Mouse (Mus musculus) forebrain, postnatal 0 days (tissue): ENCODE measurements around the gene Vps4a. TPM values are rescaled to one million over a fixed set of nuclear protein-coding genes. Genes with fewer than 3 reads are reported as not detected.
A peak's percentile ranks its signal among the peaks of the same experiment; 100 is the strongest.
"Not testable (repeated sequence)": the region's sequence is repeated elsewhere in the genome, so short reads cannot be mapped to it uniquely, and the experiment has no call there.

Source experiments
- ATAC-seq: fragments of 200-750 bp; cut with Nextera tagmentation; 2 replicates; pipeline ENCODE4 v1.8.0; 2017; ENCODE audit warnings: mild to moderate bottlenecking, moderate library complexity
- DNase-seq: peaks from one replicate; pipeline ENCODE4 v3.0.0-alpha.2; 2015
- H3K27ac ChIP-seq: fragments of 300-500 bp; sonication (generic); 2 replicates; pipeline ENCODE4 v1.5.1; 2014; ENCODE audit warnings: low read depth, mild to moderate bottlenecking, antibody characterized with exemption, low read length, moderate library complexity, mixed read lengths
- H3K27me3 ChIP-seq: fragments of 300-500 bp; sonication (generic); 2 replicates; pipeline ENCODE4 v1.6.1; 2014; ENCODE audit warnings: mild to moderate bottlenecking, low read length, mixed read lengths; ENCODE audit not compliant: insufficient read depth
- H3K36me3 ChIP-seq: fragments of 300-500 bp; sonication (generic); 2 replicates; pipeline ENCODE4 v1.6.1; 2014; ENCODE audit warnings: mild to moderate bottlenecking, moderate library complexity; ENCODE audit not compliant: insufficient read depth
- H3K4me1 ChIP-seq: fragments of 300-500 bp; sonication (generic); 2 replicates; pipeline ENCODE4 v1.6.1; 2014; ENCODE audit warnings: antibody characterized with exemption; ENCODE audit not compliant: insufficient read depth
- H3K4me2 ChIP-seq: fragments of 300-500 bp; sonication (generic); 2 replicates; pipeline ENCODE4 v1.6.1; 2014; ENCODE audit warnings: low read depth, mild to moderate bottlenecking, moderate library complexity
- H3K4me3 ChIP-seq: fragments of 300-500 bp; sonication (generic); 2 replicates; pipeline ENCODE4 v1.5.1; 2014; ENCODE audit warnings: low read depth, low read length, mixed read lengths
- H3K9ac ChIP-seq: fragments of 300-500 bp; sonication (generic); 2 replicates; pipeline ENCODE4 v1.6.1; 2014; ENCODE audit warnings: mild to moderate bottlenecking
- H3K9me3 ChIP-seq: fragments of 300-500 bp; sonication (generic); 2 replicates; pipeline ENCODE4 v1.6.1; 2016; ENCODE audit warnings: low read length
- CTCF ChIP-seq: sonication (generic); IDR thresholded peaks from 2 replicates; pipeline ENCODE4 v1.5.1; 2016; ENCODE audit warnings: antibody characterized with exemption, control low read depth, low read depth
- WGBS: fragments of 180-500 bp; shearing (Covaris S2); extraction: QIAGEN DNeasy Blood & Tissue Kit; methylation state at CpG from one replicate; pipeline ENCODE4 v1.1.7; 2014; 5-methylcytosine and 5-hydroxymethylcytosine counted together
- polyA plus RNA-seq: library from polyadenylated mRNA; unstranded; fragments of >200 nt; fragmentation: Nextera tagmentation; extraction: Ambion mirVana; gene quantifications from 2 replicates; pipeline ENCODE4 v1.2.1, GENCODE M21; 2015
- total RNA-seq: library from RNA; depleted of rRNA; stranded (reverse); fragments of >200 nt; gene quantifications from 2 replicates; pipeline ENCODE4 v1.2.3, GENCODE M21; 2014; rRNA removed

Gene Vps4a
- 142 and 145 TPM in 2 replicates for total RNA-seq
- polyA plus RNA-seq, result 174 TPM in 2 replicates

DNA sequence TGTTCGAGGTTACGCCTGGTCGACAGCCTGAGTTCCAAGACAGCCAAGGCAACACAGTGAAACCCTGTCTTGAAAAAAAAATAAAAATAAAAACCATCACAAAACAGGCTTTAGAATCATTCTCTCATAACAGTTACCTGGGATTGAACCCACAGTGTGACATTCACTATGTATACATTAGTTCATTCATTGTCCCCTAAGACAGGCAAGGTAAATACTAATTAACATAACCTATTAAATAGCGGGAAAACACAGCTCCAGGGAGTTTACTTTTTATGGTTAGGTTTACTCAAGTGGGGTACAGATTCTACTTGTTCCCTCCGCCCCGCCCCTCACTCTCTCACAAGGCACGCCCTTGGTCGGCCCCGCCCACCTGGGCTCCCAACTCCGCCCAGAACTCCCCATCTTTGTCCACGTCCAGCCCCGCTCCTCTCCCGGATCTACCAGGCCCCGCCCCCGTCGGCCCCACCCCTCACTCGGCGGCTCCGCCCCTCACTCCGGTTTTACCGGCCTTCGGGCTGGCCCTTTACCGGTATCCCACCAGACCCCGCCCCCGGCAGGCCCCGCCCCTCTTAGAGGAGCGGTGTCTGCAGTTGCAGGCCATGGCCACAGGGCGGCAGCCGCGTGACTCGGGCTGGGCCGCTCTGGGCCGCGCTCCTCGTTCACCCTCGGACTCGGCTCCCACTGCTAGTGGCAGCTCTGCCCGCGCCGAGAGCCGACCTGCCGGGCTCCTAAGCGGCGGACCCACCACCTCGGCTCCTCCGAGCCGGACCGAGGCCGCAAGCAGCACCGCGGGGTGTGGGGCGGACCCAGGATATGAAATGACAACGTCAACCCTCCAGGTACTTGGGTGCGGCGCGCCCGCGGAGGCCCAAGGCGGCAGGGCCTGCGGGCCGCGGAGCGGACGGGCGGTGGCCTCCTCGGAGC, at the start of gene Vps4a:
Vps4a (plus strand) TSS at position 573 of the 927 bp plus-strand sequence.
- H3K4me1 ChIP-seq, result peaks cover 12% of the 10 kb centered on the region
- peaks cover under 1% of the 10 kb centered on the region; the same call in 1 of the 2 replicates for H3K36me3 ChIP-seq
- 5% methylated on average over 58 of the region's 66 CpGs for WGBS
- H3K27me3 ChIP-seq, result no peaks in the 10 kb centered on the region
- DNase-seq (peak; percentile 96), ATAC-seq (peak; percentile 98)
- peak within 1 kb of the TSS; percentile 74 for H3K4me2 ChIP-seq
- peak within 1 kb of the TSS; percentile 83 for H3K27ac ChIP-seq
- H3K9me3 ChIP-seq, result no peaks in the 10 kb centered on the region
- peak within 1 kb of the TSS; percentile 97 for H3K9ac ChIP-seq
- TF ChIP-seq CTCF, result peak; percentile 90
- H3K4me3 ChIP-seq, result peak within 1 kb of the TSS; percentile 98

DNA sequence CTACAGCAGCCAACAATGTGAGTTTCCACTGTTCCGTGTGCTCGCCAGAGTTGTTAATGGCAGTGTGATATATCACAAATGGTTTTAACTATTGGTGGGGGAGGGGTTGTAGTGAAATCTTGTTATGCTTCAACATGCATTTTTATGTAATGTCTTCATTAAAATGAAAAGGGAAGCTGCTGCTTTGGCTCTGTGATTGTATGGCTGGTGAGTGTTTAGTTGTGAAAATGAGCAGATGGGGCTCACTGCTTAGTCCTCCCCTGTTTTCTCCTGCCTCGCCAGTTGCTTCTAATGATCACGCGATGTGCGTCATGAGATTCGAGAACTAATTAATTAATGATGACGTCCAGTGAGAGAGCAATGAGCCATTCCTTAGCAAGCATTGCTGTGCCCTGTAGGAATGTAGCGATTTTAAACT, 45.6 kb upstream of the Vps4a start:
- WGBS, result 40% methylated on average over 9 of the region's 9 CpGs
- DNase-seq (peak; percentile 65), ATAC-seq (peak; percentile 53; the same call in 1 of the 2 replicates)
- Histone ChIP-seq H3K4me1 (no peaks in the 10 kb centered on the region), H3K4me3 (no peak overlapping the region), H3K9me3 (no peaks in the 10 kb centered on the region), H3K4me2 (no peak overlapping the region), H3K27ac (peak overlapping the region; percentile 23; the same call in 1 of the 2 replicates), H3K27me3 (no peaks in the 10 kb centered on the region; the same call in 1 of the 2 replicates), H3K36me3 (no peaks in the 10 kb centered on the region), H3K9ac (no peak overlapping the region)
- no peak for TF ChIP-seq CTCF

DNA sequence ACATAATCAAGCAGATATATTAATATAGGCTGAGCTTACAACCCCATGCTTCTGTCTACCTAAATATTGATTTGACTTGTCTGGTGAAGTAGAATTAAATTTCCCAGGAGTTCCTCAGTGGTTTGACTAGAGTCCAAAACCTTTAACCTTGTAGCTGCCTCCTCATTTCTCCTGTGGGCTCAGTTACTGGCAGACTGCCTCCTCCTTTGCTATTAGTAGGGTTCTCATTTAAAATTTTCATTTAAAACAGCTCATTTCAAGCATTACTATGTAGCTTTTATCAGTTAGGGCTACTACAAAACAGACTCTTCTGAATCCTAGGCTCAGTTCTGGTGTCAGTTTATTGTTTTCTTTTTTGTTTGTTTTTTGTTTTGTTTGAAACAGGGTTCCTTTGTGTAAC, 45.1 kb upstream of the Vps4a start:
- Histone ChIP-seq H3K27me3 (no peaks in the 10 kb centered on the region; the same call in 1 of the 2 replicates), H3K9ac (no peak overlapping the region), H3K4me2 (no peak overlapping the region), H3K4me3 (no peak overlapping the region), H3K27ac (0 out of 2 replicates have a peak overlapping the region, but pooled peaks have one; percentile 23), H3K4me1 (no peaks in the 10 kb centered on the region), H3K36me3 (no peaks in the 10 kb centered on the region), H3K9me3 (no peaks in the 10 kb centered on the region)
- no peak for DNase-seq
- no peak for ATAC-seq
- TF ChIP-seq CTCF, result no peak

DNA sequence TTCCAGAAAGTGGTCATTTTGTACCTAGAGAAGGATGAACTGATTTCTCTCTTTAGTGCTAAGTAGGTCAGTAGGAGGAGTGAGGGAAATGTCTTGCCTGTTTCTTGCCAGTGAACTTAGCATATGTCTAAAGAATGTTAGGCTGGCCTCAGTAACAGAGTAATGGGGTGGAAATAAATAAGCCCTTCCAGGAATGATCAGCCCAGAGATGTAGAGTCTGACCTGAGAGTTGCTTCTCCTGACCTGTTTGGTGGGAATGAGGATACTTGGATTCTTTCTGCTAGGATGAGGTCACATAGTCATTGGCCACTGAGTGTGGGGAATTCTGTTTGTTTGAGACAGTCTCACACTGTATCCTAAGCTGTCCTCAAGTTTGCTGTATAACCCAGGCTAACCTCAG, 43.5 kb upstream of the Vps4a start:
- H3K4me2 ChIP-seq, result no peak overlapping the region

DNA sequence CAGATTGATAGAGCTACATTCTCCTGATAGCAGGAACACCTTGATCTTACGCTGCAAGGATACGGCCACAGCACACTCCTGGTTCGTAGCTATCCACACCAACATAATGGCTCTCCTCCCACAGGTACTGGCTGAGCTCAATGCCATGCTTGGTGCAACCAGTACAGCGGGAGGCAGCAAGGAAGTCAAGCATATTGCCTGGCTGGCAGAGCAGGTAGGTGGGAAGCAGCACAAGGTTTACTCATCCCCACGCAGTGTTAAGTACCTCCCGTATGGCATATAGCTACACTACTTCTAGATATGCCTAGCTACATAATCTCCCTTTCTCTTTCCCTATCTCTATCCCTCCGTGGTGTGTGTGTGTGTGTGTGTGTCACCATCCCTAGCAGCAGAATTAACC, 39.6 kb upstream of the Vps4a start:
- TF ChIP-seq CTCF, result no peak
- no peak for DNase-seq
- Histone ChIP-seq H3K4me1 (no peaks in the 10 kb centered on the region), H3K36me3 (no peaks in the 10 kb centered on the region), H3K4me2 (no peak overlapping the region), H3K9me3 (no peaks in the 10 kb centered on the region), H3K9ac (no peak overlapping the region), H3K27ac (no peak overlapping the region), H3K27me3 (no peaks in the 10 kb centered on the region), H3K4me3 (no peak overlapping the region)
- 94% methylated on average over 7 of the region's 7 CpGs for WGBS
- ATAC-seq, result no peak

More for the DNA sequence above, 43.5 kb upstream of the Vps4a start:
- Histone ChIP-seq H3K4me3 (no peak overlapping the region), H3K27me3 (no peaks in the 10 kb centered on the region), H3K9ac (no peak overlapping the region), H3K9me3 (no peaks in the 10 kb centered on the region), H3K36me3 (no peaks in the 10 kb centered on the region), H3K4me1 (no peaks in the 10 kb centered on the region), H3K27ac (no peak overlapping the region)
- TF ChIP-seq CTCF, result no peak
- ATAC-seq, result no peak
- DNase-seq, result no peak

DNA sequence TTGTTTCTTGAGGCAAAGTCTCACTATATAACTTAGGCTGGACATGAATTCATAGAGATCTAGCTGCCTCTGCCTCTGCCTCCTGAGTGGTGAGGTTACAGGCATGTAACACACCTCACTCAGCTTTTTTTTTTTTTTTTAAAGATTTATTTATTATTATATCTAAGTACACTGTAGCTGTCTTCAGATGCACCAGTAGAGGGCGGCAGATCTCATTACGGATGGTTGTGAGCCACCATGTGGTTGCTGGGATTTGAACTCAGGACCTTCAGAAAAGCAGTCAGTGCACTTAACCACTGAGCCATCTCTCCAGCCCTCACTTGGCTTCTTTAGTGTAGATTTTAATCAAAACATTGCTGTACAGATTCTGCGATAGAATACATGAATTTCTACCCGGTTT, 34.7 kb upstream of the Vps4a start:
- H3K27ac ChIP-seq, H3K27me3 ChIP-seq, H3K9ac ChIP-seq, H3K9me3 ChIP-seq, H3K4me2 ChIP-seq, H3K36me3 ChIP-seq, H3K4me1 ChIP-seq, ATAC-seq, DNase-seq, H3K4me3 ChIP-seq: not testable (repeated sequence)
- 87% methylated on average over 4 of the region's 4 CpGs for WGBS

DNA sequence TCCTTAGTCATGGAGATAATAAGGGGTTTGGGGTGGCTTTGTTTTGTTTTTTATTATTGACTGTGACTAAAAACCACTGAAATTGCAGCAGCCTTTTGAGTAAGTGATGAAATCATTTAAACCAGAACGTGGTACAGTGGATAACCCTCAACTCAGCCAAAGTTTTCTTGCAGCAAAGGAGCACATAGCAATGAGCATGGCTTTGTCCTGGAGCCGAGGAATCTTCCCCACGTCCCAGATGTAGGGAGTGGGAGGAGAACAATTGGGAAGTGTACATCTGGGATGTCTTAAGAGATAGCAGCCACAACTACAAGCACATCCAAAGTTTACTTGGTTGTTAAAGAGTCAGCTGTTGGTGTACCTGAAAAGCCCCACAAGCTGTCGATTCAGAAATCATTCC, 33.6 kb upstream of the Vps4a start:
- TF ChIP-seq CTCF, result no peak
- H3K4me3 ChIP-seq, result no peak overlapping the region
- no peaks in the 10 kb centered on the region for H3K4me1 ChIP-seq
- ATAC-seq, result no peak
- no peak overlapping the region for H3K9ac ChIP-seq
- H3K27me3 ChIP-seq, result no peaks in the 10 kb centered on the region
- H3K4me2 ChIP-seq, result no peak overlapping the region
- no peaks in the 10 kb centered on the region for H3K36me3 ChIP-seq
- no peaks in the 10 kb centered on the region for H3K9me3 ChIP-seq
- no peak for DNase-seq
- H3K27ac ChIP-seq, result no peak overlapping the region
- WGBS, result 79% methylated on average over 4 of the region's 4 CpGs
